ENCODE assay signal across 8 mouse cellular contexts in genomic region chr4:152151966-152152544, GRCm38 (mm10). TPM values are rescaled to one million over a fixed set of nuclear protein-coding genes. Genes with fewer than 3 reads are reported as not detected.
DNase-seq lines count a peak whose midpoint lies in the region; ATAC-seq and TF ChIP-seq lines count a peak whose summit lies in the region.

Espn (minus strand) TSS chr4:152152371.

- no peak within 1 kb of the TSS for H3K27ac ChIP-seq in bone marrow macrophage, adult 2 months (ENCODE audit: insufficient read depth, low read depth, low read length)
- H3K27ac ChIP-seq in heart, embryonic 13.5 days (replicated peaks): no peak within 1 kb of the TSS
- H3K27ac ChIP-seq in stomach, embryonic 15.5 days: no peak within 1 kb of the TSS

- H3K9me3 ChIP-seq in heart, embryonic 13.5 days: no peaks in the 10 kb centered on the region
- H3K9me3 ChIP-seq in megakaryocyte, embryonic 14.5 days: no peaks in the 10 kb centered on the region
- H3K9me3 ChIP-seq in stomach, embryonic 15.5 days: no peaks in the 10 kb centered on the region

- peak within 1 kb of the TSS; percentile 82 for H3K4me2 ChIP-seq in heart, embryonic 13.5 days
- peak within 1 kb of the TSS; percentile 71 for H3K4me2 ChIP-seq in stomach, embryonic 15.5 days

- intact Hi-C loops in left cerebral cortex, postnatal 25 days (cut with DNase I): no loop called here

- H3K27me3 ChIP-seq in heart, embryonic 13.5 days (replicated peaks): peaks cover 95% of the 10 kb centered on the region
- peaks cover 67% of the 10 kb centered on the region for H3K27me3 ChIP-seq in megakaryocyte, embryonic 14.5 days (replicated peaks)
- peaks cover 46% of the 10 kb centered on the region for H3K27me3 ChIP-seq in stomach, embryonic 15.5 days (replicated peaks)

- no peak for TF ChIP-seq CTCF in bone marrow macrophage, adult 2 months (IDR thresholded peaks at IDR 0.05; ENCODE audit: low read depth, low read length)

- TF ChIP-seq POLR2A in bone marrow macrophage, adult 2 months (IDR thresholded peaks at IDR 0.05; ENCODE audit: borderline replicate concordance, low read depth, low read length): no peak

- peak within 1 kb of the TSS; percentile 48 for H3K4me3 ChIP-seq in bone marrow macrophage, adult 2 months (ENCODE audit: insufficient read depth, low read length)
- peak within 1 kb of the TSS; percentile 57 for H3K4me3 ChIP-seq in heart, embryonic 13.5 days
- peak within 1 kb of the TSS; percentile 85 for H3K4me3 ChIP-seq in megakaryocyte, embryonic 14.5 days (replicated peaks)
- H3K4me3 ChIP-seq in stomach, embryonic 15.5 days (replicated peaks): peak within 1 kb of the TSS; percentile 42

- no peak; the same call in 1 of the 2 replicates for ATAC-seq in heart, embryonic 13.5 days (ENCODE audit: extremely low read depth, insufficient number of reproducible peaks, low FRiP score, low TSS enrichment)
- peak; percentile 68 for ATAC-seq in stomach, embryonic 15.5 days (ENCODE audit: insufficient read depth, low FRiP score, low read depth)

- H3K4me1 ChIP-seq in bone marrow macrophage, adult 2 months (ENCODE audit: control insufficient read depth, insufficient read depth, low read length): peaks cover 8% of the 10 kb centered on the region
- H3K4me1 ChIP-seq in heart, embryonic 13.5 days: peaks cover 29% of the 10 kb centered on the region
- H3K4me1 ChIP-seq in megakaryocyte, embryonic 14.5 days: peaks cover 51% of the 10 kb centered on the region
- H3K4me1 ChIP-seq in stomach, embryonic 15.5 days: peaks cover 12% of the 10 kb centered on the region

- peak within 1 kb of the TSS; percentile 69 for H3K9ac ChIP-seq in heart, embryonic 13.5 days
- H3K9ac ChIP-seq in stomach, embryonic 15.5 days: no peak within 1 kb of the TSS

- under 1% methylated on average over 57 of the region's 57 CpGs for WGBS in heart, embryonic 13.5 days
- 2% methylated on average over 54 of the region's 57 CpGs for WGBS in stomach, embryonic 15.5 days

- no peaks in the 10 kb centered on the region for H3K36me3 ChIP-seq in heart, embryonic 13.5 days
- H3K36me3 ChIP-seq in megakaryocyte, embryonic 14.5 days (replicated peaks; ENCODE audit: low read length): no peaks in the 10 kb centered on the region
- no peaks in the 10 kb centered on the region for H3K36me3 ChIP-seq in stomach, embryonic 15.5 days

- peak; percentile 82 for DNase-seq in ES-CJ7 (ENCODE audit: low read depth, low spot score)
- peak; percentile 70 to 79 for DNase-seq in kidney, postnatal 25 days
- DNase-seq in cerebellum, adult 8-10 months: no peak
- no peak for DNase-seq in left cerebral cortex, postnatal 25 days (ENCODE audit: low spot score in 2 of 2)

RNA-seq across cellular contexts. Expression of gene Espn, which starts in this region (rescaled TPM):
- polyA plus RNA-seq in bone marrow macrophage, adult 2 months (2012; ENCODE audit: insufficient read depth, insufficient read length, missing spikeins): 0.44 and 0.97 TPM in 2 replicates
- polyA plus RNA-seq in heart, embryonic 13.5 days (2015; fragmentation: Nextera tagmentation; extraction: Ambion mirVana): 0.87 and 1.1 TPM in 2 replicates
- 9.3 and 14.4 TPM in 2 replicates for polyA plus RNA-seq in megakaryocyte, embryonic 14.5 days (2012; ENCODE audit: insufficient read depth, low replicate concordance)
- polyA plus RNA-seq in stomach, embryonic 15.5 days (2015; fragmentation: Nextera tagmentation; extraction: Ambion mirVana): 15.9 and 19.2 TPM in 2 replicates
- total RNA-seq in left cerebral cortex, postnatal 25 days (2021): 1 to 10 TPM in 1 of 2 experiments, under 1 TPM in 1; 0.73 to 1.2 TPM

Comparison
In these comparisons a context has a peak if more than half of its experiments do, and no peak if none do; other contexts are left out.
1. DNase-seq: peak in ES-CJ7 (single experiment) and kidney, postnatal 25 days (2 of 2); none in cerebellum, adult 8-10 months (single experiment) and left cerebral cortex, postnatal 25 days (0 of 2).
2. Peak in every context shown above with its lines, with median percentiles within 50 percentile points of each other: H3K4me3 ChIP-seq.